Mouse (Mus musculus) brain, adult 10 weeks (tissue): ENCODE data around the gene Ost4. TPM values are rescaled to one million over a fixed set of nuclear protein-coding genes. Genes with fewer than 3 reads are reported as not detected.

Source experiments
- polyA plus RNA-seq: library from polyadenylated mRNA; stranded (reverse); fragments of 350-450 nt; fragmentation: Illumina TruSeq; extraction: RNeasy Lipid Tissue Mini Kit (QIAGEN cat#74804); gene quantifications from one replicate; pipeline ENCODE4 v1.2.3, GENCODE M21; 2015; ENCODE audit warnings: low read depth, low replicate concordance

The Ost4 gene
- polyA plus RNA-seq = 148 TPM

GRCm38 (mm10) chr5:30907413-30908059 lies at the start of gene Ost4:
Gene Ost4, minus strand, starts transcription at chr5:30907788.

GRCm38 (mm10) chr5:30944956-30945781 lies 37.6 kb upstream of the Ost4 start, which contains the start of gene Cgref1:
Gene Cgref1, minus strand, starts transcription at chr5:30945591.

GRCm38 (mm10) chr5:30921256-30922033 lies 13.9 kb upstream of the Ost4 start, which contains the start of gene Khk:
Gene Khk, plus strand, starts transcription at chr5:30921431.

GRCm38 (mm10) chr5:30913060-30913841 lies 5.7 kb upstream of the Ost4 start, which contains the start of gene Emilin1:
Gene Emilin1, plus strand, starts transcription at chr5:30913402.

GRCm38 (mm10) chr5:30888337-30889087 lies 19.1 kb downstream of the Ost4 start, which contains the start of gene Agbl5:
Gene Agbl5, plus strand, starts transcription at chr5:30888694.

GRCm38 (mm10) chr5:30867712-30868111 lies 39.9 kb downstream of the Ost4 start, which contains the start of gene Tmem214:
Gene Tmem214, plus strand, starts transcription at chr5:30868012.

Other genes with a start within 250 kb of the Ost4 start
- gene Cenpa, start 241.0 kb downstream of the Ost4 start, polyA plus RNA-seq = 5.5 TPM
- 14.7 TPM for gene Dpysl5, start 196.2 kb downstream of the Ost4 start, polyA plus RNA-seq
- 236 TPM for gene Mapre3, start 93.1 kb downstream of the Ost4 start, polyA plus RNA-seq
- gene Tmem214, start 39.8 kb downstream of the Ost4 start, polyA plus RNA-seq = 48.4 TPM
- gene Agbl5, start 19.1 kb downstream of the Ost4 start, polyA plus RNA-seq = 11.1 TPM
- gene Emilin1, start 5.6 kb upstream of the Ost4 start, polyA plus RNA-seq = 2.1 TPM
- 25.3 TPM for gene Khk, start 13.6 kb upstream of the Ost4 start, polyA plus RNA-seq
- 26.6 TPM for gene Cgref1, start 37.8 kb upstream of the Ost4 start, polyA plus RNA-seq
- 116 TPM for gene Preb, start 52.6 kb upstream of the Ost4 start, polyA plus RNA-seq
- 0.37 TPM for gene Tcf23, start 60.9 kb upstream of the Ost4 start, polyA plus RNA-seq
- gene Atraid, start 140.5 kb upstream of the Ost4 start, polyA plus RNA-seq = 160 TPM
- gene Slc5a6, start 141.1 kb upstream of the Ost4 start, polyA plus RNA-seq = 22.1 TPM
- 7.9 TPM for gene Cad, start 147.0 kb upstream of the Ost4 start, polyA plus RNA-seq
- gene Dnajc5g, start 198.5 kb upstream of the Ost4 start, polyA plus RNA-seq = not detected
- gene Slc30a3, start 200.4 kb upstream of the Ost4 start, polyA plus RNA-seq = 74.3 TPM
- not detected for gene Trim54, start 208.9 kb upstream of the Ost4 start, polyA plus RNA-seq
- gene Ucn, start 231.0 kb upstream of the Ost4 start, polyA plus RNA-seq = 2.1 TPM
- 99.9 TPM for gene Mpv17, start 246.5 kb upstream of the Ost4 start, polyA plus RNA-seq